Mouse (Mus musculus) layer of hippocampus, postnatal 36 days (tissue): ENCODE measurements at regions not wholly inside any gene's neighbourhood (a gene's known extent, or its start where the extent isn't known, plus 50 kb on each side); places are given as distances from the start of the nearest gene placed in this dataset.
A peak's percentile ranks its signal among the peaks of the same experiment; 100 is the strongest.

Source experiments
- DNase-seq, 2 experiments: peaks; one replicate each; pipeline ENCODE4 v3.0.0; 2022

DNA sequence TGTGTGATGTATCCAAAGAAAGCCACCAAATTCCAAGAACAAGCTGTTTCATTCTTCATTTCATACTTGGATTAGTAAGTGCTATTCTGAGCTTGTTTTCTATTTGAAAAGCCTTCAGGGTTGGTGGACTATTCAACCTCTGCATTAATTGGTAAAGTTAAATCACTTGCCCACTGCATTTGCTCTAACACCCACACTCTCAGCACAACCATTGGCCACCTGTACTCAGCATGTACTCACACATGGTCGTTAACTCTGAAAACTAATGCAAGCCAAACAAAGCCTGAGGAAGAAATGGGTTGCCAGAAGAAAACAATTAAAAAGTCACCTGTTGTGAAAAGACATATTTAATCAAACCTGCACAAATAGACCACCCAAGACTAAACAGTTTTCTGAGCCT, 267.5 kb downstream of the Trim52 start:
- DNase-seq: no peak

DNA sequence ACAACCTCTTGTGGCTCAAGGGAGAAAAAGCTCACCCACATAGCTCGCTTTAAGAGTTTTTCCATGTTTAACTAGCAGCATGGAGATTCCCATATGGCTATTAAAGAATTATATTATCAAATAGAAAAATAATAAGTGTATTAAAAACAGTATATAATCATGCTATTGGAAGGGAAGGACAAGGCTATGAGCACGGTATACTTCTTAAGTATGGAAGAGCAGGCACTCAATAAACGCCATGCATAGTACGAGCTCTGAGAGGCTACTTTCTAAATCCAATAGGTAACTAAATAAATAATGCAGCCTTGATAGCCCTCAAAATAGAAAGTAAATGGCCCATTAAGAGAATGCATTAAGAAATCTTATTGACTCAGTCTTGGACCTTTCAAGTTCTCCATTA, 273.6 kb downstream of the Trim52 start:
- no peak for DNase-seq

DNA sequence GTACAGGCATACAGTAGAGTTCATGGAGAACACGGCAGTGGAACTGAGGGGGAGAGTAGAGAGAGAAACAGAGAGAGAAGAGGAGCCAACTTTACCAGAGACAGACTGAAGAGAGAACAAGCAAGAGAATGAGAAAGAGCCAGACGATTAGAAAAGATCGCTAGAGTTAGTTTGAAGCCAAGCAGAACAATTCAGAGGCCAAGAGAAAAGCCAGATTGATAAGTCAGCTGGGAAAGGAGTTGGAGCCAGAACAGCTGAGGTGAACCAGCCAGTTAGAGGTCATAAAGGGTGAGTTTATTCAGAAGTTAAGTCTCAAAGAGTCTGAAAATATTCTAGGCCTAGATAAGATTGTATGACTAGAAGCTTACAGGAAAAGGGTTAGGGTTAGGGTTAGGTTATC, 281.7 kb downstream of the Trim52 start:
- no peak for DNase-seq

DNA sequence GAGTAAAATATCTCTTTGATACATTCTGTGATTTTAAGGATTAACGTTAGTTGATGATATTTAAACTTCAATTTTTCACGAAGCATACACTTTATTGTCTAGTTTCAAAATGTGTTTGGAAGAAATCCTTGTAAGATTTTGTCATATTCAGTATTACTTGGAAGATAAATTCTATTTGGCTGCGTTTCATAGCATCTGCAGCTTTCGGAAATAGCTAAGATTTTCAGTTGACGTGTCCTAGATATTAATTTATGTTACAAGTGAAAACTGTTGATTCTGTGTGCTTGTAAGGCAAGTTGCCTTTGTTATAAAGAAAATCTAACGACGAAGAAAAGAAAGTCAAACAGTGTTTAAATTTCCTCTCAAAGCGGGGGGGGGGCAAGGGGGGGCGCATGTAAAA, 284.5 kb downstream of the Trim52 start:
- DNase-seq: no peak

DNA sequence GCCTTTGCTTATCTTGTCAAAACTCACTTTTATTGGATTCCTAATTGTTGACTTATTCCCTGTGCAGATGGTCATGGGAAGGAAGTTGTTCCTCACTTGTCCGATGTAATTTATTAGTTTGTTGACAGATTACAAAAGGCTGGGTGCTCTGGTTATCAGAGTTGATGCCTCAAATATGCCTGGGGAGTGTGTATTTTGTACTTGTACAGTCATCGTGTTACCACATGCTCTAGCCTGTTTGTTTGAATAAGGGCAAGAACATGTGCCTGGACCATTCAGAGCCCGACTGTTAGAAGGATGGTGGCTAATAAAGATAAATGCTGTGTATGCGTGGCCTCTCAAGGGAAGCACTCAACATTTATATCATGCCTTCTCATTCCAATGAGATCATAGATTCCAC, 288.0 kb downstream of the Trim52 start:
- no peak for DNase-seq

DNA sequence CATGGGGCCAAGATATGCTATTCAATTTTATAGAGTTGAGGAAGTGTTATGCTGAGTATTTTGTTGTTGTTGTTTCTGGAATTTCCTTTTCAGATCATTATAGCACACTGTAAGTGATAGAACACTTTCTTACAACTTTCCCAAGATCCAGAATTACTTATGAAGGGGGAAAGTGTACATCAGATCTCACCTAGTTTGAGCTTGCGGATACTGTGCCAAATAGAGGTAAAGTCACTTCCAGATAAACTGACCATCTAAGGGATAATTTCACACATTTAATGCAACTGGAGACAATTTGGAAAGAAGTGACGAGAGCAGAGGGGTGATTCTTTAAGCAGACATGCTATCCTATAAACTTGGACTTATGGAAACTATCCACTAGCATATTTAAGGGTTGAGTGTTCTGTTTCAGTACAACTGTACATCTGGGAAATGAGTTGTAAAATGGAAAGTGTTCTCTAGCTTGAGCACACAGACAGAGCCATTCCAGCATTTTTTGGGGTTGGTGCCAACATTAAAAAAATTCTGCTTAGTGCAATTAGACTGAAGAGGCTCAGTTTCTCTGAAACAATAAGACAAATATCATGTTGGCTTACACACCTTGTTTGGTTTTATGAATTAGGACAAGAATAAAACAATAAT, 307.0 kb downstream of the Trim52 start:
- DNase-seq: no peak

DNA sequence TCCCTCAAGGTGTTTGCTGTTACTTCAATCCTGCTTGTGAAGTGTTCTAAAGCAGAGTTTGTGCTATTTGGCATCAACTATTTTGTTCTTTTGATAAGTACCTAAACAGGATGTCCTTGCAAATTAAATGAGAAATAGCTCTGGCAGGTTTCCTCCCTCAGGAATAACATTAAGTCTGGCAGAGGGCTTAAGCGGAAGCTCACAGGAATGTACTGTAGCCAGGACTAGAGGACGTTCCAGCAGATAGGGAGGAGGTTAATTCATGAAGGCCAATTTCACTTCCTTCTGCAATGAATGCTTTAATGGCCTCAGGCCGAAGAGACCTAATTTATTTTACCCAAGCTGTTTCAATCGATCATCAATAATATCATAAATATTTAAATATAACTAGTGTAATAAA, 318.7 kb downstream of the Trim52 start:
- no peak for DNase-seq

DNA sequence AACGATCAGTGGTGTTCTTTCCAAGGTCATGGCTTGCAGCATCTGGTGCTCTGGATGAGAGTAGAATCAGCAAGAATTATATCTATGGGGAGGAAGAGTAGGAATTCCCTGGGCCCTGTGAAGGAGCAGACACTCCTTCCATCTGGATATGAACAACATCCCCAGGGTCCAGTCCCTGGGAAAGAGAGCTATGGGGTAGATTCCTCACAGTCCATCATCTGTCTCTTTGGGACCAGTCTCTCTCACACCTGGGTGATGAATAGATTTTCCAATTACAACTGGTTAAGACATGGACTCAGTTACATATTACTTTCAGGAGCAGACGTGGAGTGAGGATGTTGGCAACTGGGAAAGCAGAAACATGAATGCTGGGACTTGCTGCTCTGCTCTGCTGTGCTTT, 322.6 kb downstream of the Trim52 start:
- DNase-seq: no peak

DNA sequence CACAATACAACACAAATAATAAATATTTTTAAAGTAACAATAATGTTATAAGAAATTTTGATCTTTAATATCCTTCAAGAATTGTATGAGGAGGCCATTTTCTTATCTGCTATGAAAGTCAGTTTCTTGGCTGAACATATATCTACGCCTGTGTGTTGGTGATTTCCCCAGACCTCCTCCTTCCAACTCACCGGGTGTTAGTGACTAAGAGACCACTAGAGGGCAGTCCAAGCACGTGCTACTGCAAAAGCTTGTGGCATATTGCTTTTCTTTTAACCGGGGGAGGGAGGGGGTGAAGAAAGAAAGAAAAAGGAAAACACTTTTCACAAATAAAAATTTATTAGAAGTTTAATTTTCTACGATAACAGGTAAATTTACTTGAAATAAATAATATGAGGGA, 333.3 kb downstream of the Trim52 start:
- DNase-seq: peak; percentile 30 to 38

DNA sequence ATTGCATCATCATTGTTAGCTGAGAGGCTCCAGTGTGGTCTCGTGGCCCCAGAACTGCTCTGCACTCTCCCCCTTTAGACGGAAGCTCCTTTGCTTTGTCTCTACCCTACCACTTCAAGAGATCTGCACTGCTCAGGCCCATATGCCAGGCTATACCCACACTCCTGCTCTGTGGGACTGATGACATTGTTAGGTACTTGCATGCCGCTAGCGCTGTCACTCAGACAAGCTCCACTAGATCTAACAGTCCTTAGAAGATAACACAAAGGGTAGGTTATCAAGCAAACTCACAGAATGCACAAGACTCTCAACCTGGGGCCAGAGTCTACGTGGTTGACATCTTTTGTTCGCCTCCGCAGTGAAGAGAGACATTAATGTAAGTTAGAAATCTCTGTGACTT, 383.1 kb downstream of the Trim52 start:
- no peak for DNase-seq

DNA sequence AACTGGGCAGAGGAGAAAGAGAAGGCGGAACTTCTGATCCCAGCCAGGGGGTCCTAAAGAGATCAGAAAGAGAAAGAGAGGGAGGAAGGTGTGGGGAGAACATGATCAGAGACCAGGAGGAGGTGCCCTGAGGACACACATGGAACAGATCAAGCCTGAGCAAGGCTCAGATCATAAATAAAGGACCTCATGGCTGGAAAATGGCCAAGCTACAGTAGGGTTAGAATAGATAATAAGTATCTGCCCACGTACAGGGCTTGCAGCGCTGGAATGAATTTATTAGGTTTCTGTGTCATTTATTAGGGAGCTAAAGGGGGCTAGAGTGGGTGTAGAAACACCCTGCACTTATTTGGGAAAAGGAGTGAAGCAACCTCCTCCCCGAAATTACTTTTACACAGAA, 385.4 kb downstream of the Trim52 start:
- no peak for DNase-seq

DNA sequence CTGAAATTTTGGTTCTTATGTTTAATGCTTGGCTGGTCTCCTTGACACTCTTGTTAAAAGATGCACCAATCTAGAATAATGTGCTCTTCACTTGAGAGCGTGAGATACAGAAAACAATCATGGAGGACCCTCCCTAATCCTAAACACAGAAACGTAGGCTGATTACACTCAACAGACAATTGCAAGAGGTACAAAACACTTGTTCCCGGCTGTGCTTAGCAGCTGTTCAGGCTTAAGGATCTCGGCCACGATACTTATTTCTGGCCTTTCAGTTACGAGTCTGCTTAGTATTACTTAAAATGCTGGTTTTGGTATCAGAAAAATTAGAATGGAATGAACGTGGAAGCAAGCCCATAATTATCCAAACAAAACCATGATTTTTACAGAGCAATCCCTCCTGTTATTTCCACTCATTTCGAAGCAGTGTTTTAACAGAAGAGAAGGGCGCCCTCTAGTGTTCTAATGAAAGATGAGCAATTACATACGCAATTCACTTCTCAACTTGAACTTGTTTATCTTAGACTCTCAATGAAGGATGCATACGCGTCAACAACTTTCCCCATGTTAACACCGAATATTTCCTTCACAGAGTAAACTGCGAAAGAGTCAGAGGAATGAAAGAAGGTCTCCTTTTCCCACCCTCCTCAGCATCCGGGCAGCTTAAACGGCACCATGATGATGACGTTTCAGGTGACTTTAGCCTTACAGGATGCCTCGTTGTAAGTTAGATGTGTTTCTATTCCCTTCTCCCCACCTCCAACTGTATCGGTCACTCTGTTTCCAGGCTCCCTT, 394.5 kb downstream of the Trim52 start:
- peak in 1 of 2 experiments; percentile 10 for DNase-seq

DNA sequence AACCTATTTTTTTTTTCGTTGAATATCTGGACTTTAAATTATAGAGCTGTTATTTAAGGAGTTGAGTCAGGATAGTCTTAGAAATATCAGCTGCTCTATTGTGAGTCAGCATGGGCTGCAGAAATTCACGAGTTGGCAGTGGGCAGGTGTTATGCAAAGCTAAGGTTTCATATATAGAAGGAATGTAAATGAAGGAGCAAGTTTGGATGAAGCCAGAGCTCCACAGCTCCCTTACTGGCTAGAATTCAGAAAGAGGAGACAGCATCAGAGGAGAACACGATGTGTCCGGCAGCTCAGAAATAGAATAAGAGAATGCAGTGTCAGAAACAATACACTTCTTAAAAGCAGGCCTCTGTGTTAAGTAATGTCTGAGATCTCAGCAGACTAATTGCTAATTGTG, 400.9 kb downstream of the Trim52 start:
- no peak for DNase-seq

DNA sequence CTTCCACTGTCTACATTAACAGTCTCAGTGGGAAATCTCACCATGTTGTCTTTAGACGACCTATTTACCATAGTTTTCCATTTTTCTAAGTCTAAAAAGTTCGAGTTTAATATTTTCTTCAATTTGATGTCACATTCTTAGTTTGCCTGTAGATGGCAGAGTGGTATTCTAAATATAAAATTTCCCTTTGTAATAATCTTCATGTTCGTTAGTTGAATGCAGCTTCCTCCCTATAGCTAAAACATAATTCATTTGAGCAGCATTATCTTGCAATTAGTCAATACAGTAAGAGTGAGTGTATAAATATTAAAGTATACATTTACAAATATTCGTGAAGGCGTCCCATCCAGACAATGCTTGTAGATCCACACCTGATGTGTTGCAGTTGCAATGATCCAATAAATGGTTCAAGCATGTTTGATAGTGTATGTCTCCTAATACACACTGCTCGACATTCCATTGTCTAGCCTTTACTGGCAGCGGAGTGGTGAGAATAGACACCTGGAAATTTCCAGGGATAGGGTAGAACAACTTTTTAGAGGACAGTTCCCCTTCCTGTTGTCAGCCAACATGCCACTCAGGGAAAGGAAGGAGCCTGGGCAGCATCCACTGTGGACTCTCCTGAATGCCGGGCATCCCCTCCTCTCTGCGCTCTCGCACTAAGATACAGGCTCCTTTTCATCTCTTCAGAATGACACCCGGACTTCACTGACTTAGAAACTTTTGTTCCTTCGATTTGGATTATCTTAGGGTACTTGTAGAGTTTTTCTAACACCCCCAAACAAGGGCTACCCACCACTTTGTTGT, 412.8 kb downstream of the Trim52 start:
- DNase-seq: no peak

DNA sequence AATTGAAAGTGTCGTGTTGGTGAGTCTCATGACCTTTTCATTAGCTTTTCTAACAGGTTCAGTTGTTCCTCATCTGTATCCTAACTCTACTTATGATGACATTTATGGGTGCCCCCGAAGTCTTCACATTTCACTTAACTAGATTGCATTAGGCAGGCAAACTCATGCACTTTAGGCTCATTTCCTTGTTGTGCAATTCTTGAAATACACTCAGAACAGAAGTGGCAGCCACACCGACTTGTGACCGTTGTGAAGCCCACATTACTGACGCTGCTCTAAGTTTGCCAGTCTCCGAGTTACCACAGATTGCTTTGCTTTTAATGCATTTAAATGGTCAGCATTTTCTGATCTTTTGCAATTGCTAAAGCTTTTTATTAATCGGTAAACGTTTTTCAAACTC, 414.8 kb downstream of the Trim52 start:
- DNase-seq: no peak

DNA sequence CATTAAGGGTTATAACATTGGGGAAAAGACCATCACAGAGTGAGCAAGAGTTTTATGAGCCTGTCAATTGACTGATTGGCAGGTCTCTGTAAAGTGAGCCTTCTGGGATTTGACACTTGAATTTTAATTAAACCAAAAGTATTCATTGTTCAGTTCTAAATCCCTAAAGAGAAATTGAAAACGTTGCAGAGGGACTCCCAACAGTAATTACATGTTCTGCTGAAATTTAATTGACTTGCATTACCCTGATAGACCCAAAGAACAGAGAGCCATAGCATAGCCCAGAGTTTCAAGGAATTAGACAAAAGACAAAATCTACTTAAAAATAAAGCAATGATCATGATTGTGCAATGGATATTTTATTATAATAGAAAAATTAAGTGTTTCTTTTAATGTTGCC, 444.2 kb downstream of the Trim52 start:
- DNase-seq: no peak

DNA sequence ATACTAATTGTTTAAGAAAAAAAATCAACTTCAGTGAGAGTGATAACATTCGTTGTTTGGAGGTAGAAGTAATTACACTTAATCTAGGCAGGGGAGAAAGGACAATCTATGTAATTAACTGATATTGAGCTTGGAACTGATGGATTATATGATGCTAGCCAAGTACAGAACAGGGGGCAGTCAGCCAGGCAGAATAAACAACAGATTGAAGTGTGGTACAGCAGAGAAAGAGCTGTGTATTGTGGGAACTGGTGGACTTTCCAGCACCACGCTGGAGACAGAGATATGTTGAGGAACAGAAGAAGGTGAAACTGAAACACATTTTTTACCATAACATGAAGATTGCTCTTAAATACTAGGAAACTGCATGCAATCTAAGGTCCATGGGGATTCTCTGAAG, 473.3 kb downstream of the Trim52 start:
- DNase-seq: peak; percentile 17 to 18

DNA sequence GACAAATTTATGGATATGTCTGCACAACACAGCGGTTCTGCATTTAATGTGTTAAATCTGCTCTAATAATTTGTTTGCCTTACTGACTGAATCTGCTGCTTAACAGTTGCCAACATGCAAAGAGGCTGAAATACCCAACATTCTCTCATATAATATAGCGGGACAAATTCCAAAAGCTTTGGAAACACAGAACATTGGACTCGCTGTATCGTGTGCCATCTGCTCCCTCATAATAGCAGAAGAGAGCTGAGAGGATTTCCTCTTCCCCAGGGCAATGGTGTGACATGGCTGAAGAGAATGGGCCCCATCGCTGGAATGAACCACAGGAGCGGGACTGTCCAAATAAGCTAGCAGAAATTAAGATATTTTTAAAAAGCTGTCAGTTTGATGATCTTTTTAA, 475.9 kb downstream of the Trim52 start:
- peak; percentile 13 to 14 for DNase-seq

DNA sequence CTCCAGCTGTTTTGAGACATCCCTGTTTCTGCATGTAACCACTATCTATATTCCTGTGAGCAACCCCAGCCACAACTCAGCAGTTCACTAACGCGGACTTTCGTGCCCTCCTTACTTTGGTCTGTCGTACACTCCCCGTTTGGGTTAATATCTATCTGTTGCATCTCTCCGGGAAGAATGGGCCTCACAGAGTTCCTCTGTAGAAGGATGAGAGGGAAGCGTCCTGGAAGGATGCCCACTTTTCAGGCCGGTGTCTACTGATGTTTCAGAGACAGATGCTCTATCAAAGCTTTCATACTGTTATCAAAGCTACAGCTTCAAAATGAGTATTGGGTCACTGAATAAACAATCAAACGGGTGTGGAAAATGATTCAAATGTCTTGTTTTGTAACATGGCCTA, 487.4 kb downstream of the Trim52 start:
- DNase-seq: no peak

DNA sequence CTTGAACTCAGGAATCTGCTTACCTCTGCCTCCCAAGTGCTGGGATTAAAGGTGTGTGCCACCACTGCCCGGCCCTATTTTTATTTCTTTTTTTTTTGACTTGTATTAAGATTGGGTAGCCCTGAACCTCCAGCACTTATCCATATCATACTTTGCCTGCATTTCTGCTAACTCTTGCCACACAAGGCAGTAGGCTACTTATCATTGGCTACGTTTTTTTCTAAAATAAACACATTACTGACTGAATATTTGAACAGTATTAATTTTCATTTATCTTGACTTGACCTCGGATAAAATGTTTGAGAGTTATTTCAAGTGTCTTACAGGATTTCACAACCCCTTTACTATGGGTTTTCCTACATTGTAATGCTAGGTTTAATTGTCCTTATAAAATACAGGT, 488.0 kb downstream of the Trim52 start:
- DNase-seq: no peak

DNA sequence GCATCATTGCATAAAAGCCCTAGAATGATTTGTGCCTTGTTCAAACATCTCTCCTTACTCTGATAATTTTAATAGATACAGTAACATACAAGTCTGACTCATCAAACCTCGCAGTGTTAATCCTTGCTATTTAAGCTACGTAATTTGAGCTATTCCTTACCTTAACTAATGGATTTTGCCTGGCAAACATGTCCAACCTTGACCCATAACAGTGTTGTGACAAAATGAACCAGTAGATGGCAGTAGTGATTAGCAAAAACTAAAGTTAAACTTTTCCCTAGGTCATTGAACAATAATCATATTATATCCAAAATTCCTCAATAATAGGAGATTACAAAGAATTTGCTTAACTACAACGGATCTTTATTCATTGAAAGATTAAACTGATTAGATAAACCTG, 501.0 kb downstream of the Trim52 start:
- DNase-seq: no peak

DNA sequence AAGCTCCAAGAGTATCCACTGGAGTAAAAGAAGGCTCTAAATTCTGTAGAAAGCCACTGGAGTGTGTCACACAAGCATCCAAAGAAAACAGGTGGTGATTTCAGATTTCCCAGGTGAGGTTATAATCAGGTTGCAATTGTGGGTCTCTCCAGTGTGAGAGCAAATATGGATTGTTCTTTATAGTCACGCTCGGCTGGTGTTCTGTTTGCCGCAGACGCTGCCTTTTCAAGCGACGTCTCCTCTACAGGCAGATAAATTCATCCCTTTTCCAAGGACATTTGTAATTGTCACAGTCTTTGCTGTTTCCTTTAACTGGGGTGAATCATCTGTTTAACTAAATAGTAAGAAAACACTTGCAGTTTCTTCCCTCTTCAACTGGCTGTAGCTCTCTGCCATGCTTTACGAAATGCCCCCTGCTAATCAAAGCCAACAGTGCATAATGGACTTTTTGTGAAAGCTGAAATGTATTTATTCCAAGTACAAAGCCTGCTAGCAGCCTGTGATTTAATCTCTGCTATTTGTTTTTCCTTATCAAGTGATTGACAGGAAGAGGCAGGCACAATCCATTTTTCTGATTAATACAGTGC, 502.4 kb downstream of the Trim52 start:
- DNase-seq: no peak
